Mouse (Mus musculus): Measurements from ENCODE around the gene Sirpa.
A peak's percentile ranks its signal among the peaks of the same experiment; 100 is the strongest.

Sirpa gene

GRCm38 (mm10) chr2:129592459-129593140 lies at the start of gene Sirpa:
TSS of gene Sirpa (plus strand) at chr2:129592835.
- peak; percentile 84 for DNase-seq (ENCODE audit: low read depth, low spot score)

- DNase-seq (ENCODE audit: low read depth, low spot score) = no peak
These were observed 48.2 kb upstream of the Sirpa start for GRCm38 (mm10) chr2:129544448-129544847.

- no peak for DNase-seq (ENCODE audit: low read depth, low spot score)
These were observed 47.7 kb upstream of the Sirpa start for GRCm38 (mm10) chr2:129544919-129545318.

GRCm38 (mm10) chr2:129545596-129545995 lies 47.0 kb upstream of the Sirpa start:
- no peak for DNase-seq (ENCODE audit: low read depth, low spot score)

GRCm38 (mm10) chr2:129546772-129547171 lies 45.9 kb upstream of the Sirpa start:
- DNase-seq (ENCODE audit: low read depth, low spot score) = no peak

GRCm38 (mm10) chr2:129549537-129550135 lies 43.0 kb upstream of the Sirpa start:
- DNase-seq (ENCODE audit: low read depth, low spot score) = no peak

GRCm38 (mm10) chr2:129550781-129551180 lies 41.9 kb upstream of the Sirpa start:
- DNase-seq (ENCODE audit: low read depth, low spot score) = peak; percentile 62

- no peak for DNase-seq (ENCODE audit: low read depth, low spot score)
These were observed 36.6 kb upstream of the Sirpa start for GRCm38 (mm10) chr2:129556081-129556480.

- DNase-seq (ENCODE audit: low read depth, low spot score) = no peak
These were observed 34.4 kb upstream of the Sirpa start for GRCm38 (mm10) chr2:129558008-129558874.

GRCm38 (mm10) chr2:129558875-129559219 lies 33.8 kb upstream of the Sirpa start:
- DNase-seq (ENCODE audit: low read depth, low spot score) = no peak

- no peak for DNase-seq (ENCODE audit: low read depth, low spot score)
These were observed 30.8 kb upstream of the Sirpa start for GRCm38 (mm10) chr2:129561796-129562195.

- no peak for DNase-seq (ENCODE audit: low read depth, low spot score)
These were observed 28.5 kb upstream of the Sirpa start for GRCm38 (mm10) chr2:129563944-129564709.

- DNase-seq (ENCODE audit: low read depth, low spot score) = no peak
These were observed 23.5 kb upstream of the Sirpa start for GRCm38 (mm10) chr2:129569120-129569519.

- DNase-seq (ENCODE audit: low read depth, low spot score) = no peak
These were observed 23.1 kb upstream of the Sirpa start for GRCm38 (mm10) chr2:129569556-129569955.

- DNase-seq (ENCODE audit: low read depth, low spot score) = peak; percentile 23
These were observed 18.8 kb upstream of the Sirpa start for GRCm38 (mm10) chr2:129573701-129574273.

GRCm38 (mm10) chr2:129574395-129575046 lies 18.1 kb upstream of the Sirpa start:
- DNase-seq (ENCODE audit: low read depth, low spot score) = peak; percentile 74

GRCm38 (mm10) chr2:129575113-129575512 lies 17.5 kb upstream of the Sirpa start:
- no peak for DNase-seq (ENCODE audit: low read depth, low spot score)

- DNase-seq (ENCODE audit: low read depth, low spot score) = no peak
These were observed 15.8 kb upstream of the Sirpa start for GRCm38 (mm10) chr2:129576611-129577447.

- no peak for DNase-seq (ENCODE audit: low read depth, low spot score)
These were observed 12.0 kb upstream of the Sirpa start for GRCm38 (mm10) chr2:129580656-129581055.

GRCm38 (mm10) chr2:129581826-129582225 lies 10.8 kb upstream of the Sirpa start:
- DNase-seq (ENCODE audit: low read depth, low spot score) = no peak

All from ZHBTc4 (cell line).